Comparison of ENCODE assay signal across 10 mouse cellular contexts in the genomic region with DNA sequence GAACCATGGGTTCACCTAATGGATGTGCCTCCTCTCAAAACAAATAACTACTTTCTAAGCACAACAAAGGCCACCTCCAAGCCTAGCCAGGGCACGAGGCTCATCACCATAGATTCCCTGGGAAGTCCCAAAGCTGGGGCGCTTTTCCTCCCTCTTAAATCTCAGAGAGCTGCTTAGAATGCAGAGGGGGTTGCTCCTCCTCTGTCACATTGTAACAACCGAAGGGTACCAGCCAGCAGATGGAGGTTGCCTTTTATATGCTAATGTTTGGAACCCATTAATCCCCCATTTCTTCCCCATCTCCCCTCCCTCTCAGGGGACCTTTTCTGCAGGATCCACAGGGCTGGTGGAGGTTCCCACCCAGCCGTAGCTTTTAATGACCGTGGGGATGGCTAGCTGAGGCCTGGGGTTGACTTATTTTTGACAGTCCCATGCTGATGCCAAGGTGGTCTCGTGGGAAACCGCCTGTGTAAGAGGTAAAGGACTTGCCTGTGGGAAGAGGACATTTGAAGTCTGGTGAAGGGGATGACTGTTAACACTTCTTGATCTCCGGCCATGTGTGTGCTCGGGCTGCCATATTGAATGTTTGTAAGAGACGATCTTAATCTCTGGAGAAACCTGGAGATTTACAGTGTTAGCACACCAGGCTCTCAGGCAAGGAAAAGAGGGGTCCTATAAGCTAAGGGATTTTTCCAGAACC.
DNase-seq lines count a peak whose midpoint lies in the region; ATAC-seq lines count a peak whose summit lies in the region.
"Had no signal": no experiment of that assay in that cellular context is flagged by ENCODE, and none has a peak within 500 bp of the region (broad histone marks: within the 10 kb centered on the region; RNA-seq: fewer than 3 reads in every experiment).

No protein-coding gene starts in this region.

- H3K4me2 ChIP-seq in heart, embryonic 13.5 days, result no peak overlapping the region
- H3K4me2 ChIP-seq in hindbrain, embryonic 12.5 days (replicated peaks), result no peak overlapping the region
- no peak overlapping the region for H3K4me2 ChIP-seq in midbrain, embryonic 15.5 days
- H3K4me2 ChIP-seq: intestine, embryonic 15.5 days had no signal

- no peaks in the 10 kb centered on the region for H3K36me3 ChIP-seq in heart, embryonic 13.5 days
- no peaks in the 10 kb centered on the region for H3K36me3 ChIP-seq in embryonic facial prominence, embryonic 10.5 days (replicated peaks)
- no peaks in the 10 kb centered on the region for H3K36me3 ChIP-seq in hindbrain, embryonic 12.5 days
- H3K36me3 ChIP-seq in midbrain, embryonic 15.5 days (replicated peaks), result no peaks in the 10 kb centered on the region
- H3K36me3 ChIP-seq: intestine, embryonic 15.5 days had no signal

- no peaks in the 10 kb centered on the region for H3K9me3 ChIP-seq in heart, embryonic 13.5 days
- no peaks in the 10 kb centered on the region for H3K9me3 ChIP-seq in embryonic facial prominence, embryonic 10.5 days
- H3K9me3 ChIP-seq in hindbrain, embryonic 12.5 days (replicated peaks), result no peaks in the 10 kb centered on the region
- H3K9me3 ChIP-seq in midbrain, embryonic 15.5 days, result no peaks in the 10 kb centered on the region
- H3K9me3 ChIP-seq: intestine, embryonic 15.5 days had no signal

- H3K9ac ChIP-seq in heart, embryonic 13.5 days, result no peak overlapping the region
- no peak overlapping the region for H3K9ac ChIP-seq in hindbrain, embryonic 12.5 days
- H3K9ac ChIP-seq in midbrain, embryonic 15.5 days, result no peak overlapping the region
- H3K9ac ChIP-seq: intestine, embryonic 15.5 days had no signal

- no peak overlapping the region for H3K4me3 ChIP-seq in heart, embryonic 13.5 days
- no peak overlapping the region for H3K4me3 ChIP-seq in embryonic facial prominence, embryonic 10.5 days
- no peak overlapping the region for H3K4me3 ChIP-seq in hindbrain, embryonic 12.5 days
- no peak overlapping the region for H3K4me3 ChIP-seq in midbrain, embryonic 15.5 days
- H3K4me3 ChIP-seq: heart, adult 2 months; intestine, embryonic 15.5 days had no signal

- WGBS in heart, embryonic 13.5 days, result 65% methylated on average over 10 of the region's 10 CpGs
- WGBS in embryonic facial prominence, embryonic 10.5 days, result 55% methylated on average over 10 of the region's 10 CpGs
- WGBS in hindbrain, embryonic 12.5 days, result 34% methylated on average over 10 of the region's 10 CpGs
- 19% methylated on average over 10 of the region's 10 CpGs for WGBS in midbrain, embryonic 15.5 days

- H3K27me3 ChIP-seq in heart, embryonic 13.5 days (replicated peaks), result no peaks in the 10 kb centered on the region
- H3K27me3 ChIP-seq in embryonic facial prominence, embryonic 10.5 days (replicated peaks; ENCODE audit: low read depth, poor library complexity, severe bottlenecking), result no peaks in the 10 kb centered on the region
- H3K27me3 ChIP-seq in hindbrain, embryonic 12.5 days, result no peaks in the 10 kb centered on the region
- no peaks in the 10 kb centered on the region for H3K27me3 ChIP-seq in midbrain, embryonic 15.5 days (replicated peaks)
- H3K27me3 ChIP-seq: intestine, embryonic 15.5 days had no signal

- peak overlapping the region; percentile 12; the same call in 1 of the 2 replicates for H3K27ac ChIP-seq in heart, embryonic 13.5 days (replicated peaks)
- peak overlapping the region; percentile 77 for H3K27ac ChIP-seq in embryonic facial prominence, embryonic 10.5 days (replicated peaks)
- peak overlapping the region; percentile 90 for H3K27ac ChIP-seq in hindbrain, embryonic 12.5 days
- H3K27ac ChIP-seq in midbrain, embryonic 15.5 days, result peak overlapping the region; percentile 74
- H3K27ac ChIP-seq: heart, adult 2 months; intestine, embryonic 15.5 days had no signal

- intact Hi-C loops in heart, postnatal 10 days (cut with DNase I), result no loop called here

- ATAC-seq in heart, embryonic 13.5 days (ENCODE audit: extremely low read depth, insufficient number of reproducible peaks, low FRiP score, low TSS enrichment), result no peak
- ATAC-seq in hindbrain, embryonic 12.5 days (ENCODE audit: low FRiP score), result peak; percentile 90
- ATAC-seq in midbrain, embryonic 15.5 days (replicated peaks), result peak; percentile 89

- H3K4me1 ChIP-seq in heart, embryonic 13.5 days, result peaks cover 45% of the 10 kb centered on the region
- peaks cover 48% of the 10 kb centered on the region for H3K4me1 ChIP-seq in embryonic facial prominence, embryonic 10.5 days
- peaks cover 46% of the 10 kb centered on the region for H3K4me1 ChIP-seq in hindbrain, embryonic 12.5 days
- H3K4me1 ChIP-seq in midbrain, embryonic 15.5 days, result peaks cover 37% of the 10 kb centered on the region

- no peak for DNase-seq in heart, postnatal 10 days
- DNase-seq in embryonic facial prominence, embryonic 10.5 days (ENCODE audit: low spot score), result no peak
- DNase-seq in lung, adult 18-20 months, result no peak
- DNase-seq in cerebellum, postnatal 14 days, result no peak
- no peak for DNase-seq in MN1 (ENCODE audit: low spot score)

Comparison
In these comparisons a context has a peak if more than half of its experiments do, and no peak if none do; other contexts are left out.
1. H3K27ac ChIP-seq: peak in every context shown above with its lines; median percentile 90 in hindbrain, embryonic 12.5 days; 77 in embryonic facial prominence, embryonic 10.5 days; 74 in midbrain, embryonic 15.5 days; 12 in heart, embryonic 13.5 days.